Mouse (Mus musculus) ES-E14 (cell line): ENCODE data around the gene 9930111J21Rik2.

Source experiments
- CHD2 ChIP-seq: IDR thresholded peaks from 2 replicates; pipeline ENCODE4 v1.6.1; 2014; ENCODE audit warnings: mild to moderate bottlenecking, low read depth, low read length, inconsistent platforms
- HCFC1 ChIP-seq: IDR thresholded peaks from 2 replicates; pipeline ENCODE4 v1.6.1; 2012; ENCODE audit warnings: low read length, inconsistent platforms, borderline replicate concordance; ENCODE audit not compliant: insufficient read depth
- MAFK ChIP-seq: IDR thresholded peaks from 2 replicates; pipeline ENCODE4 v1.6.1; 2014; ENCODE audit warnings: mild to moderate bottlenecking, low read depth, low read length, inconsistent platforms; ENCODE audit not compliant: insufficient read depth
- ZC3H11A ChIP-seq: IDR thresholded peaks from 2 replicates; pipeline ENCODE4 v1.6.1; 2012; ENCODE audit warnings: low read depth, mild to moderate bottlenecking, inconsistent platforms, low read length, borderline replicate concordance
- ZNF384 ChIP-seq: IDR thresholded peaks from 2 replicates; pipeline ENCODE4 v1.6.1; 2012; ENCODE audit warnings: low read depth, low read length, inconsistent platforms

- TF ChIP-seq HCFC1 (no peak), ZNF384 (no peak), CHD2 (no peak), ZC3H11A (no peak), MAFK (no peak)
Measured at GRCm38 (mm10) chr11:49083808-49084207, 32.8 kb upstream of the 9930111J21Rik2 start.
